Mouse (Mus musculus) embryo, embryonic 11 days (tissue): ENCODE data around the gene Nol9.
"Not testable (repeated sequence)": the region's sequence is repeated elsewhere in the genome, so short reads cannot be mapped to it uniquely, and the experiment has no call there.

ENCODE experiments used
- DNase-seq: peaks from one replicate; pipeline ENCODE4 v3.0.0-alpha.2; 2015

Gene Nol9

DNA sequence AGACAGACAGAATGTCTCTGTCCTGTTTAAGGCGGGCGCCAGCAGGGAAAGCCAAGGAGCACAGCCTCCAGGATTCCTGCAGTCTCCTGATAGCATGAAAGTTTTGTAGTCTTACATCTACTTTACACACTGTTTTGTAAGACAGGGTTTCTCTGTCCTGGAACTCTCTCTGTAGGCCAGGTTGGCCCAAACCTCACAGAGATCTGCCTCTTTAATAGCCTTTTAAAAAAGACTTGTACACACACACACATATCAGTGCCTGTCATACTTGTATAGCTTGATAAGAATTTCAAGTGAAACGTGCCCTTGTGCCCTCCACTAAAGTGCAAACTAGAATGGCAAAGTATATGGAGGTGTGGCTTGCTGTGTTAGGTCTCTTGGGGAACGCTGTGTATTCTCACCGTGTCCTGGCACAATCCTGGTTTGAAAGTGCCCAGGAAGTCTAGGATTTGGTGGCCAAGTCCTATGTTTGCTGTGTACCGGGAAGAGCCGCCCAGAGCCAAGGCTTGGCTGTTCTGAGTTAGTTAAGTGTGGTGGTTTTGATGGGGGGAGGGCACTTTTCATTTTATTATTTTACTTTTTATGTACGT, 27.9 kb upstream of the Nol9 start:
- no peak for DNase-seq

DNA sequence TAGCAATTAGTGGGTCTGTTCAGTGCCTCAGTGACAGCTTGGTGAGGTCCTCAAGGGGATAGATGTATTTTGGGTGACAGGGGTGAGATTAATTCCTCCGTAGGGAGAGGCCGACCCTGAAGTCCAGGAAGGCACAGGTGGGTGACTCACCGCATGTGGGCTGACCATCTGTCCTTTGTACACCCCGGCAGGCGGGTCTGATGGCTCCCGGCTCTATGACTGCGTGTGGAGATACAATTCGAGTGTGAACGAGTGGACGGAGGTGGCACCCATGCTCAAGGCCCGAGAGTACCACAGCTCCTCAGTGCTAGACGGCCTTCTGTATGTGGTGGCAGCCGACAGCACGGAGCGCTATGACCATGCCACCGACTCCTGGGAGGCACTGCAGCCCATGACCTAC, 27.0 kb upstream of the Nol9 start:
- DNase-seq: no peak

GRCm38 (mm10) chr4:152013036-152013813, 25.9 kb upstream of the Nol9 start:
- no peak for DNase-seq

DNA sequence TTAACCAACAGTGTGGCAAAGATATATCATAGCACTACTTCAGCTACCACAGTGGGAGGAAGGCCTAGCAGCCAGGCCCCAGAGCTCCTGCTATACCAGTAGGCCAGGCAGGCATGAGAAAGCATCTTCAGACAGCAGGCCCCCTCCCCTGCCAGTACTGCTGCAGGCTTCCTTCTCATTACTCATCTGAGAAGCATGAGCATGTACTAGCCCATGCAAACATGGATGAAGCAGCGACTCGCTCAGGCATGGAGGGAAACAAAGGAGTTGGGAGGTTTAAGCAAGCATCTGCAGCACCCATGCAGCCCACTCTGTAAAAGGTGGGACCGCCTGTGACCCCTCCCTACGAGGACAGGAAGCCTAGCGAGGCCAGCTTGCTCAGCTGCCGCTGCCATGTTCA, 20.0 kb upstream of the Nol9 start:
- no peak for DNase-seq

DNA sequence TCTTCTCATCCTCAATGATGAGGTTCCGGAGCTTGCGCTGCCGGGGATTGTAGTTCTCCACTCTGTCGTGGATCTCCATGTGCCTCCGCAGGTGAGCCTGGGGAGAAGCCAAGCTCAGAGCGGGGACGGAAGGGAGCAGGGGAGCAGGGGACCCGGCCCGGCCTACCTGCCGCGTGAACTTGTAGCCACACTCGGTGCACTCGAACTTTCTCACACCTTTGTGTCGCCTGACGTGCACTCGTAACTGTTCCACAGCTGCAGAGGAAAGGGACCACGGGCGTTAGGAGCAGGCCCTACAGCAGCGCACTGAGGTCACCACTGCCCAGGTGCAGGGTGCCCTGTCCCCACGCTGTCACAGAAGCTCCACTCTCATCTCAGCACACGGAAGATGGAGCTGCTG, 19.1 kb upstream of the Nol9 start:
- DNase-seq: no peak

DNA sequence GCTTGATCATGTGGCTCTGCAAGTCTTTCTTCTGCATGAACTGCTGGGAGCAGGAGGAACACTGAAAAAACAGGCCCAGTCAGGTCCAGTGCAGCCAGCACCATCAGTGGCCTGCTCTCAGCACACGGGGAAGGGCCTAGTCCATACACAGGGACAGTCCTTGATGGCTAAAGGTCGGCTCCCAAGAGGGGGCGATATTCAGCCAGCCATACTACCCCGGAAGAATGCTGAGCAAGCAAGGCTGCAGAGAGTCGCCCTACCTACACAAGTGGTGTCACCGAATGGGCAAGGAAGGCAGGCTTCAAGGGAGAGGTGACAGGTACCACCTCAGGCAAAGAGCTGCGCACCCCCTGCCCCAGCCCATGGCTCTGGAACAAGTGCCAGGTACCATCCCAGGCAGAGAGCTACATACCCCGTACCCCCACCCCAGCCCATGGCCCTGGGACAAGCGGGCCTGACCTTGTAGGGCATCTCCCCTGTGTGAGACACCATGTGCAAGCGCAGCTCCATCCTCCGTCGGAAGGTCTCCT, 17.5 kb upstream of the Nol9 start:
- DNase-seq: no peak

GRCm38 (mm10) chr4:152022506-152022905, 16.6 kb upstream of the Nol9 start:
- DNase-seq: no peak

- DNase-seq: no peak
Measured at GRCm38 (mm10) chr4:152024525-152024924, 14.6 kb upstream of the Nol9 start.

DNA sequence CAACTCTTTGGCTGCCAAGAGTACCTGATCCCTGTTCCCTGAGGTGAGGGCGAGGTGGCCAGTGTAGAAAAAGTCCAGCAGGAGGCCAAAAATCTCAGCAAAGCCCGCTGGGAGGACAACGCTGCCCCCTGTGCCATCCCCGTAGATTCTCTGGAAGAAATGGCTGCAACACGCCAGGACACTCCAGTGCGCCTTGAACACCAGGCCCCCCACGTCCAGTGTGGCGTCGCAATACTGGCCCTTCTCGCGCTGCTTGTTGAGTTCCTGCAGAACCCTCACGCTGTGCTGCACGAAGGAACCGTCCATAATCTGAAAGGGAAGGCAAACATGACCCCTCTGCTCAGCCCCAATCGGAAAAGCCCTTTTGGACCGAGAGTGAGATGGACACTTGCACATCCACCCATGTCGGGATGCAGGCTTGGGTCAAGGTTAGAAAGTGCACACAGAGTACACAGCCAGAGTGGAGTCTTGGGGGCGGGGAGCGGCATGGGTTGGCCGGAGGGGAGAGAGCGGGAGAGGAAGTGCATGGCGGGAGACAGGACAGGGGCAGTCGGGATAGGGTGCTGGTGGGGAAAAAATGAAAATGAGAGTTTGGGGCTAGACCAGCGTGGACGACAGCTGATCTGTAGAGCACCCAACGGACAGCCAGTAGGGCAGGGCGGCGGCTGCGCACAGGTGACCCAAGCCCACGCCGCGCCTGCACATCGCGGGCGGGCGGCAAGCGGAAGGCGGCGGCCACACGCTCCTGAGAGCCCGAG, 12.2 kb upstream of the Nol9 start:
- DNase-seq: peak; percentile 39

DNA sequence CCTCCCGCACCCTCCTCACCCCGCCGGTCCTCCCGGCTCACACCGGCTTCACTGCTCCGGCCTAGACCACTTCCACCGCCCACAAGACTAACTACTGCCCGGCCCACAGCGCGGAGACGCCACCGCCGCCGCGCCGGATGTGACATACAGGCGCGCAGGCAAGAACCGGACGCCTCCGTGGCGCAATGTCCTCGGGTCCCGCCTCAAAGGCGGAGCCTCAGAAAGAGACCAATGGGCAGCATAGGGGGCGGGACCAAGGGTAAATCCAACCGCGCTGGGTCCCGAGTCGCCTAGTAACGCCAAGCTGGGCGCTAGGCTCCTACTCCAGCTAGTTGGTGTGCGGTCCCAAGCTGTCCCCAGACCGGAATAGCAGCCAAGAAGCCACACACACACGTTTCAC, 11.6 kb upstream of the Nol9 start, which contains the start of gene Zbtb48:
Gene Zbtb48, minus strand, starts transcription at position 148 of the 400 bp plus-strand sequence.
- DNase-seq: peak; percentile 100

GRCm38 (mm10) chr4:152028456-152028855, 10.7 kb upstream of the Nol9 start:
- DNase-seq: no peak

- peak; percentile 2 for DNase-seq
Measured at GRCm38 (mm10) chr4:152029087-152029486, 10.0 kb upstream of the Nol9 start.

GRCm38 (mm10) chr4:152029997-152030396, 9.1 kb upstream of the Nol9 start:
- peak; percentile 14 for DNase-seq

- DNase-seq: no peak
Measured at GRCm38 (mm10) chr4:152032922-152033321, 6.2 kb upstream of the Nol9 start.

DNA sequence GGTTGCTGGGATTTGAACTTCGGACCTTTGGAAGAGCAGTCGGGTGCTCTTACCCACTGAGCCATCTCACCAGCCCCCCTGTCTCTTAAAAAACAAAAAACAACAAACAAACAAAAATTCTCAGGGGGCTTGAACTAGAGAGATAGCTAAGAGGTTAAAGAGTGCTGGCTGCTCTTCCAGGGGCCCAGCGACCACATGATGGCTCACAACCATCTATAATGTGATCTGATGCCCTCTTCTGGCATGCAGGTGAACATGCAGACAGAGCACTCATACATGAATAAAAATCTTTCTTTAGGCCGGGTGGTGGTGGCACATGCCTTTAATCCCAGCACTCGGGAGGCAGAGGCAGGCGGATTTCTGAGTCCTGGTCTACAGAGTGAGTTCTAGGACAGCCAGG, 2.7 kb upstream of the Nol9 start:
- not testable (repeated sequence) for DNase-seq

GRCm38 (mm10) chr4:152038225-152038984, 716 bp upstream of the Nol9 start, which contains the start of gene Tas1r1:
Tas1r1 (minus strand) TSS chr4:152038568.
- DNase-seq: no peak

DNA sequence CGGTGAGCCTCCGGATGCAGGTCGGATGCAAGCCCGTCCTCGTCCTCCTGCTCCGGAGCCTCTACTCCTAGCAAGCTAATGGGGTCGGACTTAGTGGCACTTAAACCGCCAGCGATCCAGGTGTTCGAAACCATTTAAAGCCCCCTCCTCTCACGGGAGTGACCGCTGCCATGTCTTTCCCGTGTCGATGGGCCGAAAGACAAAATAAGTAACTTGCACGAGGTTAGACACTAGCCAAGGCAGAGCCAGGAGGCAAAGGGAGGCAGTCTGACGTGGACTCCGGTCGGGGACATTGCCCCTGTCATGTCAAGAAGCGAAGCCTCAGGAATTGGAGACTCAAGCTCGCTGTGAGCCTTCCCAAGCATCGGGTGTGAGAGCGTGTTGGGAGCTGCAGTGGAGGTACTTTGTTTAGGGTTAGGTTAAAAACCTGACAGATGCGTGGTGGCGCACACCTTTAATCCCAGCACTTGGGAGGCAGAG, 750 bp downstream of the Nol9 start:
- peak; percentile 17 for DNase-seq

DNA sequence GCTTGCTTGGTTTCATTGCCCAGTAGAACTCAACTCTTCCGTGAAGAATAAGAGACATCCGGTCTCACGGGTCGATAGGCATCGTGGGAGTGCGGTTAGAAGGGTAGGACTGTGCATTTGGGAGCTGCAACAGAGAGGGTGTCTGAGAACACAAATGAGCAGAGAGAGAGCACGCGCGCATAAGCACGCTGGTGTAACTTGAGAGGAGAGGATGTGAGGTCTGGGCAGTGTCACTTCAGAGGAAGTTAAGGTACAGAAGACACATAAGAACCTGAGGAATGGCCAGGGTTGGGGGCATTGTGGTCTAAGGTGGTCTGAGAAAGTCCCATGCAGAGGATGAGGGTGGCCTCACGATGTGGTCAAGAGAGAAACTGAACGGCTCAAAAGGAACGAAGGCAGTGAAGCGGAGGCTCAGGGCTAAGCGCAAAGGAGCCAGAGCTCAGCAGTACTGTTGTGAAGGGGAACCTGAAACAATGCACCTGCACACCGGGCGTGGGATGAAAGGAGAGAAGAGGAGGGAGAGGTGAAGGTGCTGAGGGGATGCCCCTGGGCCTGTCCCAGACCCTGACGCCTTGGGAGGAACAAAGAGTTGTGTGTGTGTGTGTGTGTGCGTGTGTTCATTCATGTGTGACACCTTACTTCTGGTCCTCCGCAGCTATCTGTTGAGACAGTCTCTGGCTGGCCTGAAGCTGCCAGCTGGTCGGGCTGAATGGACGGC, 3.0 kb downstream of the Nol9 start:
- no peak for DNase-seq

DNA sequence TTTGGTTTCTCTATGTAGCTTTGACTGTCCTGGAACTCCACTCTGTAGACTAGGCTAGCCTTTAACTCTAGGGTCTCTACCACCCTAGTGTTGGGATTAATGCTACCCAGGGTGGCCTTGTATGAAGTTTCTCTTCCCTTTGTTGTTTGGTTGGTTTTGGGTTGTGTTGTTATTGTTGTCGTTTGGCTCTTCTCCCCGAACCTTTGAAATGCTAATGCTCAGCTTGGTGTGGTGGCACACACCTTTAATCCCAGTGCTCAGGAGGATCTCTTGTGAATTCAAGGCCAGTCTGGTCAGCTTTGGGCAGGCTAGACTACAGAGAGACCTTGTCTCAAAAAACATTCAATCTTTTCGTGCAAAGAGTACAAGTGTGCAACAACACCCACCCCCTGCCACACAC, 4.0 kb downstream of the Nol9 start:
- DNase-seq: no peak

DNA sequence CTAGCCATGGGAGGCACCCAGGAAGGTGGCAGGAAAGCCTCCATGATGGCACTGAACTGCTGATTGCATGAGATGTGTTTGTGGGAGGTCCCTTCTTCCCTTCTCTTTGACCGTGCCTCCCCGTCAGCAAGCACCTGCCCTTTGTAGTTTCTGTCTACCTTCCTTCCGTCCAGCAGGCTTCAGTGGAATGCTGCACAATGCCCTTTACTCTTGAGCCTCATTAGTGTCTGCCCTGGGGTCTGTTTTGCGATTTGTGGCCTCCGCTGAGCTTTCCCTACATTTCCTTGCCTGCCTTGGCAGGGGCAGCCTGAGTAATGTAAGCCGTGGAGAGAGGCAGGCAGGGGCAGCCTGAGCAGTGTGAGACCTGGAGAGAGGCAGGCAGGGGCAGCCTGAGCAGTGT, 5.5 kb downstream of the Nol9 start:
- no peak for DNase-seq

DNA sequence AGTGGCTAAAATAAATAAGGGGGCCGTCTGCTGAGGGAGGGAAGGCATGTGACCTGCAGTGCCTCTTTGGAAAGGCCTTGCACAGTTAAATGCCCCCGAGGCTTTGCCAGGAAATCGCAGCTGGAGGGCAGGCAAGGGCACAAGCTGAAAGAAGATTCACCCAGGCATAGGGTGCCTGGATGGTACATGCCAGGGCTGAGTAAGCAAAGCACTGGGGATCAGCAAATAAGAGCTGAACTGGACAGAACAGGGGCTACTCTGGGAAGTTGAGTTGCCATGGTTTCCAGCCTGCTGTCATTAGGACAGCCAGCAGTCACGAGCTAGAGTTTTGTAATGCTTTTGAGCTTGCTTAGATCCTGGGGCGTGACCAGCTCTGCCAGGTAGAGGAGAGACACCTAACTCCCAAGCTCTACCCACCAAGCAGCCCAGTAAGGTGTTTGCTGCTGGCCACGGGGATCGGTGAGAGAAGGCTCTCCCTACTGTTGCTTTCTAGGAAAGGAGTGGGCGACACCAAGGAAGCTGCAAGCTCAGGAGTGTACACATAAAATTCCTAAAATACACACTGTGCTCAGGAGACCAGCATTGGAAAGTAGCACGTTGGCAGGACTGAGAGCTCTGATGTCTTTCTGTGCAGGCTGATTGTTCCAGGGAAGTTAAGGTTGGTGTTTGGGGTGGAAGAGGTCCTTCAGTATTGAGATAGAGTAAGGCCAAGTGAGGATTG, 23.4 kb downstream of the Nol9 start:
- DNase-seq: no peak
